Mouse (Mus musculus) ovary, postnatal 14 days (tissue): ENCODE results near the gene Nme2.
A peak's percentile ranks its signal among the peaks of the same experiment; 100 is the strongest.
"Not testable (repeated sequence)": the region's sequence is repeated elsewhere in the genome, so short reads cannot be mapped to it uniquely, and the experiment has no call there.

Experiments used
- DNase-seq: peaks from one replicate; pipeline ENCODE4 v3.0.0; 2022; ENCODE audit warnings: low spot score

Gene Nme2

DNA sequence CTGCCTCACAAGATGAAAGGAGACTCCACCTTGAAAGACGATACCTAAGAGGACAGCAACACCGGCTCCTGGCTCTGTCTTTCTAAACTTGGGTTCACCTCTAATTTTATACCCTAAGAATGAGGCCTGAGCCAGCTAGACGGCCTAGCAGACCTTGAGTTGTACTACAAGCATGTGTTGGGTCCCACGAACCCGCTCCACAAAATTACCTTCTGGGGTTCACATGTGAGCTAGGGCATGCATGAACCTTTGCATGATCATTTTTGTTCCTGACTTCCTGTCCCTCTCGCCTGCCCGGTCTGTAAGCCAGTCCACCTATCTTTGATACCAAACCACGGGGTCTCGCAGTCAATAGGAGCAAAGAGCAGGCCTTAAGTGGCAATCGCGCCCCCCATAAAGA, 11.3 kb upstream of the Nme2 start:
- DNase-seq: no peak

DNA sequence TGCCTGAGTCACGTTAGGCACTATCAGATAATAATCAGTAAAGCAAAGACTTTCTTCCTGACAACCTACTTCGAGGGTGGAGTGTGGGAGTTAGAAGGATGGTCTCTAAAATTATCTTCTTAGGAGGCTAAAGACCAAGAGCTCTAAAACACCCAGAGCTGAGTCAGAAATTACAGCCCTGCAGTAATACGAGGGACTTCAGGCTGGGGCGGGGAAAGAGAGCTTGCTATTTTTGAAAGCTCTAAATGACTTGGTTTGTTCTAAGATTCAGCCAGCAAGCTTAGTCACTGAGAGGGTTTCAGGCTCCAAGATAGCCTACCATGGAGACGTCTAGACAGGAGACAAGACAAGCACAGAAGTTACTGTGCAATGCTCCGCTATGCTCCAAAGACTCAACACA, 9.3 kb upstream of the Nme2 start:
- no peak for DNase-seq

- DNase-seq: no peak
Measured at GRCm38 (mm10) chr11:93963013-93963412, 7.0 kb upstream of the Nme2 start.

- DNase-seq: no peak
Measured at GRCm38 (mm10) chr11:93961482-93961881, 5.4 kb upstream of the Nme2 start.

GRCm38 (mm10) chr11:93957746-93958145, 1.7 kb upstream of the Nme2 start:
- DNase-seq: no peak

GRCm38 (mm10) chr11:93957031-93957555, 1.0 kb upstream of the Nme2 start:
- DNase-seq: no peak

- peak; percentile 82 for DNase-seq
Measured at GRCm38 (mm10) chr11:93955256-93956150, 556 bp downstream of the Nme2 start.

DNA sequence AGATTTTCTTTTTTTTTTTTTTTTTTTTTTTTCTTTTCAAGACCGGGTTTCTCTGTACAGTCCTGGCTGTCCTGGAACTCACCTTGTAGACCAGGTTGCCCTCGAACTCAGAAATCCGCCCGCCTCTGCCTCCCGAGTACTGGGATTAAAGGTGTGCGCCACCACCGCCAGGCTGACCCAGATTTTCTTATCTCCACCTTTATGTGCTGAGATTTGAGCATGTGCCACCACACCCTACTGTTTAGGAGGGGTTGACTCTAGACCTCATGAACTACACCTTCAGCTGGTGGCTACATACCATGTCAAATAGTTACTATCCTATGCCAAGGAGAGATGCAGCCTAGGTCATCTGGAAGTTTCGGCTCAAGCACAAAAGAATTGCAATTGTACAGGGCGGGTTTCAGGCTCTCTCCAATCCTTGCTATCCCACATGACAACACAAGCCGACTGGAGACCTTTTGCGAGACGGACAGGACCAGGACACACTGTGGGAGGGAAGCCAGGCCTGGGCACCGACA, 1.3 kb downstream of the Nme2 start:
- DNase-seq: no peak

- DNase-seq: no peak
Measured at GRCm38 (mm10) chr11:93952376-93952775, 3.7 kb downstream of the Nme2 start.

DNA sequence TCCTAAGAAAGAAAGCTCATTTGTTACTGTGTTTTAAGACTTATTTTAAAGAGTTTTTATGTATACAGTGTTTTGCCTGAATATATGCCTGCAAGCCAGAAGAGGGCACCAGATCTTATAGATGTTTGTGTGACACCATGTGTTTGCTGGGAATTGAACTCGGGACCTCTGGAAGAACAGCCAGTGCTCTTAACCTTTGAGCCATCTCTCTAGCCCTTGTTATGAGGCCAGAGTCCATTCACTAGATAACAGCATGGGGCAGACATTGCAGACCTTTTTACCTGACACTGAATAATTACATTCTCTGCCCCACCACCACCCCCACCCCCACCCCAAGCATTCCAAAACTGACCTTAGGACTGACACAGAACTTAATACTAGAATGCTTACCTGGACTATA, 6.0 kb downstream of the Nme2 start:
- DNase-seq: no peak

GRCm38 (mm10) chr11:93948887-93949567, 7.0 kb downstream of the Nme2 start:
- DNase-seq: no peak

DNA sequence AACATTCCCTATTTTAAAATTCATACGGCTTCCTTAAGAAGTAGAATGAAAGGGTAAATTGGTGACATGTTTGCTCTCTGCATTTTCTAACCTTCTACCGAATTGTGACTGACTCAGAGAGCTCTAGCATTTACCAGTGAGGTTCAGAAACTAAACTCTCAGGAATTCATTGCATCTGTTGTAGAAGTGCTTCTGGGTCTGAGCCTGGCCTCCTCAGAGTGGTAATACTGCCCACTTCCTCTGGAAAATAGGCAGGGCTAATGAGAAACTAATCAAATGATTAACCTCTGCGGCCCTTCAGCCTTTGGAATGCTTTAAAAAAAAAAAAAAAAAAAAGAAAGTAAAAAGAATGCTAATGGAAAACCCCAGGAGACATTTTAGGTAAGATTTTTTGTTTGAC, 11.1 kb downstream of the Nme2 start:
- DNase-seq: no peak

DNA sequence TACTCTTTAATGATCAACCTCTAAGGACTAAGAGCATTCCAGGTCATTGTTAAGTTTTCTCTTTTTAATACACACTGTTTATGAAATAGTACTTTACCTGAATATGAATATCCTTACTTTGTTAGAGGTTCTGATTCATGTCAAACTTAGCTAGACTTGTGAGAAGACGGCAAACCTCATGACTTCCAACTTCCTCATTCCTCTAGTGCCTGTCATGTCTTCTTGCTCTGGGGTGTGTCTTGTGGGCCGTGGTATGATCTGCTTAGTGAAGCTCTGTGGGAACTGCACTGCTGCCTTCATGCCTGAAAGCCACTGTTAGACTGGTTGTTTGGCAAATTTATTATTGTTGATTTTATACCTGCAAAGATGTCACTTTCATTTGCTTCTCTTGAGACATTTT, 15.2 kb downstream of the Nme2 start:
- no peak for DNase-seq

DNA sequence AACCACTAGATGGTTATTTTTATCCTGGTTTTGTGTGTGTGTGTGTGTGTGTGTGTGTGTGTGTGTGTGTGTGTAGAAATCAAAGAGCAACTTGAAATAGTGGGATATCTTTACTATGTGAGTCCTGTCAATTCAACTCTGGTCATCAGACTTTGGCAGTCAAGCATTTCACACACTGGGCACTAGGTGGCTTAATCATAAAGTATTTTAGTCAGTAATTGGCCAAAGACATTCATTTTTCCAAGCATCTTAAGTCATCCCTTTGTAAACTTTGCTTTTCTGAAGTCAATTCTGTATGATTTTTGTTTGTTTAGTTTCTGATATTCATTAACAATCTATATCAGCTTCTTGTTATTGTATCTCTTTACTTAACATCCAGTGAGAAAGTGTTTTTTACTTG, 27.0 kb downstream of the Nme2 start:
- no peak for DNase-seq

GRCm38 (mm10) chr11:93915019-93915418, 41.0 kb downstream of the Nme2 start:
- DNase-seq: not testable (repeated sequence)

GRCm38 (mm10) chr11:93911603-93912002, 44.5 kb downstream of the Nme2 start:
- DNase-seq: no peak

DNA sequence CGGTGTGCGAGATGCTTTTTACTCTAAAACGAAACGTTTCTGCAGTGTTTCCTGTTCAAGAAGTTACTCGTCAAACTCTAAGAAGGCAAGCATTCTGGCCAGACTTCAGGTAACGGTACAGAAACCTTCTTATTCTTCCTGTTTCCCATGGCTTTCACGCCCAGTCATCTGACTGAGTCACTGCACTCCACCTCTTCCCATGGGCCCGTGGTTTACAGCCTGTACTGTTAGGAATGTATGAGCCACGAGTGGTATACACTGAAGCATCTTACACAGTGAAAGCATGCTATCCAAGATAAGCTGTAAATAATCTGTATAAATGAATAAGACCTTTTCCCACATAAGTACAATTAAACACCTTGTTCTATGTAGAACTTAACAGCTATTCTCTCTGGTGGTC, 47.2 kb downstream of the Nme2 start:
- DNase-seq: no peak

- DNase-seq: no peak
Measured at GRCm38 (mm10) chr11:93907839-93908238, 48.2 kb downstream of the Nme2 start.

- DNase-seq: no peak
Measured at GRCm38 (mm10) chr11:93906834-93907233, 49.2 kb downstream of the Nme2 start.
